Mouse (Mus musculus) retina, embryonic 14.5 days (tissue): Measurements from ENCODE around the gene Dus2.
"Not testable (repeated sequence)": the region's sequence is repeated elsewhere in the genome, so short reads cannot be mapped to it uniquely, and the experiment has no call there.

Experiments used
- DNase-seq: peaks from one replicate; pipeline ENCODE4 v3.0.0-alpha.2; 2015; ENCODE audit warnings: low spot score

The Dus2 gene

DNA sequence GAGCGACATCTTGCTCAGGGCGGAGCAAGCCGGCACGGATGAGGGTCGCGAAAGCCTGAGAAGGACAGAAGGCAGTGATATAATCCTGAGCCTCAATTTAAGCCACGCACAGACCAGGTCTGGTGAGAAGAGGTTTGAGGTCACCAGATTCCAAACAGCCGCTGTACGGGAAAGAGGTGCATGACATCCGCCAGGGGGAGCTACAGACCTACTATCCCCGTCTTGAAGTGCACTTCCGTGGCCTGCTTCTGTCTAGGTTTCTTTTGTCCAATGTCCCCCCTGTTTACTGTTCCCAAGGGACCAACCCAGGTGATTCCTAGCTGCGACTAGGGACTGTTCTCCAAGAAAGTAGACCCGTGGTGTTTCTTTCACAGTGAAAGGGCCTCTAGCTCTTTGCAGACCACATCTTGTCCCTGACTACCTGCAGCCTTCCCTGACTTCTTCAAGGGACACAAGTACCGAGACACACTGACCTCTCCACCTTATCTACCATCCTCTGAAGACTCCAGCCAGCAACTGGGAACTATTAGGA is at the start of gene Dus2:
Gene Dus2, plus strand, starts transcription at position 482 of the 532 bp plus-strand sequence.
- peak; percentile 93 for DNase-seq

GRCm38 (mm10) chr8:105942026-105942425 is 49.1 kb upstream of the Dus2 start:
- no peak for DNase-seq

DNA sequence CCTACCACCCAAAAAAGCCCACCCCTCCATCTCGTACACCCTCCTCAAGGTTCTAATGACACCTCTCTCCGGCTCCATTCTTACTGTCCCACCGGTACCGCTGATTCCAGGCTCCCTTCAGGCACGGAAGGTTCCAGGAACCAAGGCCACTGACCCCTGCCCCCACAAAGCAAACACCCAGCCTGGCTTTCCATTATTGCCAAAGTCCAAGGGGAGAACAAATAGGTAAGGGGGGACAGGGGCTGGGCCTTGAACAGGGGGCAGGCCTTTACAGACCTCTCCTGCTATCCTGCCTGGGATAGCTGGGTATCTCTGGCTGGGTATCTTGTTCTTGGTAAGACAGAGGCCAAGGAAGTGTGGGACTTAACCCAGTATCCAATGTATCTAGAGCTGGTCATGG is 48.6 kb upstream of the Dus2 start:
- DNase-seq: no peak

DNA sequence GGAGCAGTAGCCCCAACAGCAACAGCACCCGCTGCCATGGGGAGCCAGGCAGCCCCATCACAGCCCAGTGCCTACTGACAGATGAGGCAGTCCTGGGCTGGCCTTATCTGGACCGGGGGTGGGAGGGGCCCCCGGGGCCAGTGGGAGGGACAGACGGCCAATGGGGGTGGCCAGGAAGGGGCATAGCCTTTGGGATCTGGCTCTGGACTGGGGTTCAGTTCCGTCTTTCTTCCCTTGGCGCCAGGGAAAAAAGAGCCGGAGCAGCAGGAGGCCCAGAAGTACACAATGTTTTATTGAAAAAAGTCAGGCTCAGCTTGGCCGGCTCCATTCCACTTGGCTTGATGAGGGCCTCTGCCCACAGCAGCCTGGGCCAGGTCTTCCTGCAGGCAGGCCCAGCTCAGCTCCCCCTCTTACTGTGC is 47.8 kb upstream of the Dus2 start, which contains the start of gene Lcat:
Gene Lcat, minus strand, starts transcription at position 62 of the 419 bp plus-strand sequence.
- DNase-seq: no peak

DNA sequence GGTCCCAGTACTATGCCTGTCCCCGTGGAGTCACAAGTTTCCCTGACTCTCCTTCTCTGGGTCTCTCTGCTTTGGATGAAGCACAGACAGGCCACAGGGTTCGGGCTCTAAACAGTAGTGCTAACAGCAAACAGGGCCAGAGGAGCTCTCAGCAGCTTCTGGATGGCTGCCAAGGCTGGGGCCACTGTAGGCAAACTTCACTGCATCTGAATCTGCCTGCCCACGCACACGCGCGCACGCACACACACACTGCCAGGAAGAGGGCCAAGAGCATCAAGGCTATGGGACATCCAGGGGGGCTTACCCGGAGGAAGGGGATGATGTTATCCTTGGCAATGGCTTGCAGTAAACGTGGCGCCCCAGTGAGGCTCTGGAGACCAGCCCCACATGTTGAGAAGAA is 41.8 kb upstream of the Dus2 start:
- DNase-seq: no peak

- DNase-seq: no peak
Measured at GRCm38 (mm10) chr8:105951057-105951659, 40.0 kb upstream of the Dus2 start.

- DNase-seq: no peak
Measured at GRCm38 (mm10) chr8:105956556-105956955, 34.6 kb upstream of the Dus2 start.

DNA sequence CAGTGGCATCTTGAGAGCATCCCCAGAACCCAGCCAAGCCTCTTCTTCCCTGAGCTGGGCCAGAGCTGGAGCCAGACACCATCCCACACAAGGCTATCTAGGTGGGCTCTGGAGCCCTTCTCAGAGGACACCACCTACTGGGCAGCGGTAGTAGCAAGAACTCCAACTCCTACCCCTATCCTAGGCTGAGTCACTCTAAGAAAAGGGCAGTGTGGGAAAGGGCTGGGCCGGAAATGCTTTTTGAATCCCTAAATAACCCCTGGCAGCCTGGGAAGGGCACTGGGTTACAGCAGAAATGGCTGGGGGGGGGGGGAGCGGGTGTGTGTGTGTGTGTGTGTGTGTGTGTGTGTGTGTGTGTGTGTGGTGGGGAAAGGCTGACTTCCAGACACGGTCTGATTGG is 33.3 kb upstream of the Dus2 start:
- DNase-seq: no peak

DNA sequence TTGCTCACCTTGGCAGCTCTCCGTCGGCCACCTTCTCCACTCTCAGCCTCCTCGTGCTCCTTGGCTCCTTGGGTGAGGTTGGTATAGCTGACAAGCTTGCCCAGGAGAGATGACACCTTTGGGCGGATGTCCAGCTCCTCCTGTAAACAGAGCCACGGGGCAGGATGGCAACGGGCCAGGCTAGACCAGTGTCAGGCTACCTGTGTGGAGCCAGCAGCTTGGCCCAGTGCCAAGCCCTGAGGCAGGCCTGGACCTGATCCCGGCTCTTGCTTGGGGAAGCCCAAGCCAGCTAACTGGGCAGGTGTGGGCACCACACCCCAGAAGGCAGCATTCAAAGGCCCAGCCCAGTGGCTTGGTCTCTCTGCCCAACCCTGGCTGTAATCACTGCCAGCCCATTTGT is 31.8 kb upstream of the Dus2 start:
- DNase-seq: no peak

- DNase-seq: no peak
Measured at GRCm38 (mm10) chr8:105961101-105961500, 30.0 kb upstream of the Dus2 start.

GRCm38 (mm10) chr8:105961536-105961935 is 29.6 kb upstream of the Dus2 start:
- DNase-seq: no peak

GRCm38 (mm10) chr8:105964506-105965265 is 26.5 kb upstream of the Dus2 start:
- DNase-seq: no peak

DNA sequence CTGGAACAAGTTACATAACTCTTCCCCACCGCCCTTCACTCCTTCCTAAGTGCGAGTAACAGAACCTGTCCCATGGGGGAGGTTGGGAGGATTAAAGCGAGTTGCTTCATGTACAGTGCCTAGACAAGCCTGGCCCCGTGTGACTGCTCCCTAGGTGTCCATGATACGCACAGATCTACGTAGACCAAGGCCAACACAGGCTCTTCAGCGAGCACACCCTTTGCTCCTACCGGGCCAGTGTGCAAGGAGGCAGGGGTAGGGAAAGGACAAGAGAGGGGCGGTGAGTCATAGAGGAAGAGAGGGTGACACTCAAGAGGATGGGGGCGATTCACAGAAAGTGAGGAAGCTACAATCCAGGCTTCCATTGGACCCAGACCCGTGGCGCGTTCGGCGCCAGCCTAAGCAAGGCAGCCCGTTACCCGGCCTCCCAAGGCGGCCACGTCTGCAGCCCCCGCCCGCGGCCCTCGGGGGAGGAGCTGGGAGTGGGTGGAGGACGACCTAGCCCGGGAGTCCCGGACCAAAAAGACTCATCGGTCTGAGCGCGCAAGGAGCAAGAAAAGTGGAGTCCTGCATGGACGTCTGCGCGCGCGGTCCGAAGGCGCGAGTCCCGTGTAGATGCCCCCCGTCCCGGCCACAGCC is 25.8 kb upstream of the Dus2 start:
- DNase-seq: peak; percentile 40

GRCm38 (mm10) chr8:105965905-105966341 is 25.2 kb upstream of the Dus2 start, which contains the start of gene Slc12a4:
Slc12a4 (minus strand) TSS chr8:105966097.
- peak; percentile 66 for DNase-seq

GRCm38 (mm10) chr8:105966692-105967311 is 24.3 kb upstream of the Dus2 start:
- peak; percentile 62 for DNase-seq

GRCm38 (mm10) chr8:105969367-105969766 is 21.8 kb upstream of the Dus2 start:
- DNase-seq: no peak

GRCm38 (mm10) chr8:105971019-105971720 is 20.0 kb upstream of the Dus2 start:
- no peak for DNase-seq

- peak; percentile 43 for DNase-seq
Measured at GRCm38 (mm10) chr8:105975363-105975762, 15.8 kb upstream of the Dus2 start.

GRCm38 (mm10) chr8:105979325-105979724 is 11.8 kb upstream of the Dus2 start, which contains the start of gene Dpep3:
Dpep3 (minus strand) TSS chr8:105979429.
- no peak for DNase-seq

GRCm38 (mm10) chr8:105981146-105981545 is 10.0 kb upstream of the Dus2 start:
- no peak for DNase-seq

- DNase-seq: not testable (repeated sequence)
Measured at GRCm38 (mm10) chr8:105983406-105983805, 7.7 kb upstream of the Dus2 start.
